Comparison of ENCODE assay signal across 20 mouse cellular contexts in the genomic region with DNA sequence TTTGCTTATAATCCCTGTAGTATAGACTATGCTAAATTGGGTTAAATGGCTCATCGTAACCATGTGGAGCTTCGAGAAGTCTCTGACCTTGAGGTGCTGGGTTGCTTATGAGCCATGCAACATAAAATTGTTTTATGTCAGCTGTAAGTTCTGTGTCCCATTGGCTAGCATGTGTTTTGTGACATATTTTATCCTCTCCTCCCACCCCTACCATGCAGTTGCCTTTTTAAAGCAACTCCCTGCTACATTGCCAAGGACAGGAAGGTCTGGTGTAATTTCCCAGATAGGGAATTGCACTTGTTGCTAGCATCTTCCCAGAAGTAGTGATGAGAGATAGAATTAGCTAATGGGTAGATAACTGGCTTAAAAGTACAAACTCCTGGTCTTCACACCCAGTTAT. TPM values are rescaled to one million over a fixed set of nuclear protein-coding genes. Genes with fewer than 3 reads are reported as not detected.
A peak's percentile ranks its signal among the peaks of the same experiment; 100 is the strongest.
DNase-seq lines count a peak whose midpoint lies in the region; ATAC-seq and TF ChIP-seq lines count a peak whose summit lies in the region.
"Had no signal": no experiment of that assay in that cellular context is flagged by ENCODE, and none has a peak within 500 bp of the region (broad histone marks: within the 10 kb centered on the region; RNA-seq: fewer than 3 reads in every experiment).

No protein-coding gene starts in this region.

- no peaks in the 10 kb centered on the region for H3K4me1 ChIP-seq in limb, embryonic 14.5 days (ENCODE audit: control insufficient read depth, insufficient read depth, low read length)
- no peaks in the 10 kb centered on the region for H3K4me1 ChIP-seq in limb, embryonic 10.5 days

- peak overlapping the region; percentile 79; the same call in 1 of the 2 replicates for H3K27ac ChIP-seq in layer of hippocampus, adult 2 months
- H3K27ac ChIP-seq in limb, embryonic 14.5 days (replicated peaks; ENCODE audit: low read depth, low read length), result no peak overlapping the region
- H3K27ac ChIP-seq in limb, embryonic 10.5 days, result no peak overlapping the region

- no peak overlapping the region for H3K9ac ChIP-seq in limb, embryonic 14.5 days (ENCODE audit: low read depth, low read length, severe bottlenecking)

- WGBS in limb, embryonic 14.5 days, result 75% methylated on average over 2 of the region's 2 CpGs
- WGBS in limb, embryonic 10.5 days, result 92% methylated on average over 2 of the region's 2 CpGs

- no peaks in the 10 kb centered on the region for H3K27me3 ChIP-seq in limb, embryonic 14.5 days (ENCODE audit: control insufficient read depth, insufficient read depth, low read length)
- H3K27me3 ChIP-seq in limb, embryonic 10.5 days (ENCODE audit: low read depth, poor library complexity, severe bottlenecking), result no peaks in the 10 kb centered on the region
- H3K27me3 ChIP-seq: CH12.LX, Patski had no signal

- no peaks in the 10 kb centered on the region for H3K9me3 ChIP-seq in limb, embryonic 14.5 days (ENCODE audit: control insufficient read depth, low read length)
- H3K9me3 ChIP-seq in limb, embryonic 10.5 days (replicated peaks), result no peaks in the 10 kb centered on the region
- H3K9me3 ChIP-seq: G1E had no signal

- H3K4me3 ChIP-seq in layer of hippocampus, adult 2 months, result no peak overlapping the region
- no peak overlapping the region for H3K4me3 ChIP-seq in limb, embryonic 14.5 days (replicated peaks; ENCODE audit: low read length)
- H3K4me3 ChIP-seq in limb, embryonic 10.5 days, result no peak overlapping the region

- no peak for TF ChIP-seq POLR2A in limb, embryonic 14.5 days (IDR thresholded peaks at IDR 0.05; ENCODE audit: borderline replicate concordance, extremely low read depth, insufficient read depth, insufficient read length)

- DNase-seq in adrenal gland, adult 2 months, result peak; percentile 29
- no peak for DNase-seq in adrenal gland, postnatal 10 days
- no peak for DNase-seq in layer of hippocampus, adult 2 months (ENCODE audit: low spot score in 2 of 2)
- DNase-seq in layer of hippocampus, postnatal 14 days (ENCODE audit: low spot score in 2 of 2), result no peak
- no peak for DNase-seq in limb, embryonic 14.5 days (ENCODE audit: low spot score)
- DNase-seq in limb, embryonic 10.5 days (ENCODE audit: low spot score), result no peak
- DNase-seq: adrenal gland, adult 8-10 months; adrenal gland, postnatal 14 days; adrenal gland, postnatal 25 days; adrenal gland, postnatal 36 days; B cell, adult 2 months; cerebellum, adult 11 months; cerebellum, adult 11-12 months; cerebellum, adult 18-20 months; cerebellum, adult 8-10 months had no signal

- peaks cover 28% of the 10 kb centered on the region for H3K36me3 ChIP-seq in limb, embryonic 14.5 days (ENCODE audit: control insufficient read depth, insufficient read depth, low read length)
- peaks cover 20% of the 10 kb centered on the region for H3K36me3 ChIP-seq in limb, embryonic 10.5 days

- ATAC-seq in limb, embryonic 14.5 days (ENCODE audit: low FRiP score, low read depth), result 0 out of 2 replicates have a peak, but pooled peaks have one; percentile 47
- ATAC-seq: activated CD4-positive, CD25-positive, alpha-beta regulatory T cell, adult 4 months; CD4-positive, CD25-positive, alpha-beta regulatory T cell, adult 4 months; Patski had no signal

- no peak overlapping the region for H3K4me2 ChIP-seq in limb, embryonic 14.5 days (replicated peaks; ENCODE audit: low read depth, low read length, severe bottlenecking)

- TF ChIP-seq CTCF in layer of hippocampus, adult 2 months (conservative IDR thresholded peaks at IDR 0.05), result no peak

RNA-seq across cellular contexts. Expression of a gene that starts 31.7 kb away (rescaled TPM):
- total RNA-seq in adrenal gland, adult 2 months (2021), result 1 to 10 TPM; 5.6 to 8.1 TPM
- polyA plus RNA-seq in adrenal gland, adult 2 months (2012; rRNA removed), result 3.6 and 6.1 TPM in 2 replicates
- total RNA-seq in adrenal gland, postnatal 10 days (2021), result 1 to 10 TPM; 5.2 to 5.9 TPM
- total RNA-seq in layer of hippocampus, adult 2 months (2021), result 10 to 100 TPM; 96.2 to 98.8 TPM
- 10 to 100 TPM; 67.6 to 70.8 TPM for total RNA-seq in layer of hippocampus, postnatal 14 days (2021)
- 0.99 and 1.0 TPM in 2 replicates for polyA plus RNA-seq in limb, embryonic 14.5 days (2012; rRNA removed)
- polyA plus RNA-seq in limb, embryonic 14.5 days (2014; fragmentation: Nextera tagmentation; extraction: Ambion mirVana), result 0.61 TPM in 2 replicates
- polyA plus RNA-seq in limb, embryonic 10.5 days (2016; fragmentation: Nextera tagmentation; extraction: Ambion mirVana), result 0.16 and 0.36 TPM in 2 replicates
- polyA plus RNA-seq: G1E, Patski had no signal

Comparison
In these comparisons a context has a peak if more than half of its experiments do, and no peak if none do; other contexts are left out.
1. RNA of a gene that starts 31.7 kb away (total RNA-seq): 96.2 to 98.8 TPM in layer of hippocampus, adult 2 months and 67.6 to 70.8 TPM in layer of hippocampus, postnatal 14 days; 5.6 to 8.1 TPM in adrenal gland, adult 2 months and 5.2 to 5.9 TPM in adrenal gland, postnatal 10 days; every median in the first group is over 4 times any median in the second.